Mouse (Mus musculus): Measurements from ENCODE around the gene Il1f6.
"Not testable (repeated sequence)": the region's sequence is repeated elsewhere in the genome, so short reads cannot be mapped to it uniquely, and the experiment has no call there.

Il1f6 gene

GRCm38 (mm10) chr2:24215118-24215517, at the start of gene Il1f6:
Il1f6 (plus strand) TSS chr2:24215418.
- DNase-seq (ENCODE audit: low read depth, low spot score): no peak

DNA sequence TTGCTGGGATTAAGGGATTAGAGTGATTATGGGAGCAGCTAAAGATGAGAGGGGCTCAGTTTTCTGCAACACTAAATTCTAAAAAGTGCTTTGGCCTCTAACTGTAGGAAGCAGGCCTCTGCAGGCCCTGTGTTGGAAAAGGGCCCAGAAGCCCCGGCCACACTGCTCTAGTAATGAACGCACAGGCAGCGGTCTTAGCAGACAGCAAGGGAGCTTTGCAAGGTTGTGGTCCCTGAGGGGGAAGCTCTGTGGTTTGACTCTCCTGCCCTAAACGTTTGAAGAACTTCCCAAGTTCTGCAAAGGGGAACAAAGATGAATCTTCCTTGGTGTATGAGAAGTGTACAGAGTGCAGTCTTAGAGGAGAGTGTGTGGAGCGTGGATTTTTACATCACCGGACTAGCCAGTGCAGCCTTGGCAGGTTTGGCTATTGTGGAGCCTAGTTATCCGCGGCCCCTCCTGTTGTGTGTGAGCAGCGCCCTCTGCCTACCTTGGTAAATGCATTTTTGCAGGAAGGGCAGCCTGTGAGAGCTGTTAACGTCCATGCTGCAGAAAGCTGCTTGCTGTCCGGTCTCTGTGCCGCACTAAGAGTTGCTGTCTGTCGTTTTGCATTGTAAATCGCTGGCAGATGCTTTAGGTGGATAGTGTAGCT, 33.4 kb upstream of the Il1f6 start:
- peak; percentile 66 for DNase-seq (ENCODE audit: low read depth, low spot score)

DNA sequence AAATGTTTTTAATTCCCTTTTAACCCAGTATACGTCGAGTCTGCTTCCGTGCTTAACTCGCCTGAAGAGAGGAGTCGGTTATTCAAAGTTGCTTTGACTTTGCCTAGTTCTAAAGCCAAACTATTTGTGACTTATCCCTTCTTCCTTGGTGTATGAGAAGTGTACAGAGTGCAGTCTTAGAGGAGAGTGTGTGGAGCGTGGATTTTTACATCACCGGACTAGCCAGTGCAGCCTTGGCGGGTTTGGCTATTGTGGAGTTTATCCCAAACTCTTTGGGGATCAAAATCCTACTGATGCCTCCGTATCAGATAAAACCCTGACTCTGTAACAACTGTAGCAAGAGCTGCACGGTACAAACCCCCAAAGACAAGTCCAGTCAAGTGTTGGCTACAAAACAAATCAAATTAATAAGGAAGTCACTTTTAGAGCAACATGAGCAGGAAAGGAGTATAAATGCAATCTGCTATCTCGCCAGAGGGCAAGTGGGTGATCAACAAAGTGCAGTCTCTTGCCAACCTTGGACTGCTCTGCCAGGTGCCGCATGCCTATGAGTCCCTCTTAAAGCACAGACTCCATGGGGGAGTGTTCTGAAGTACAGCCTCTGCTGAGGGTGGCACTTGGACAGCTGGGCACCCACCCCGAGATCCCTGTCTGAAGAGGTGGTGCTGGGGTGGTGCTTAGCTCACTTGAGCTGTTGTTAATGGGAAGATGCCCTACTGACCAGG, 32.6 kb upstream of the Il1f6 start:
- not testable (repeated sequence) for DNase-seq (ENCODE audit: low read depth, low spot score)

GRCm38 (mm10) chr2:24184092-24184491, 31.1 kb upstream of the Il1f6 start:
- DNase-seq (ENCODE audit: low read depth, low spot score): not testable (repeated sequence)

GRCm38 (mm10) chr2:24186176-24186575, 29.0 kb upstream of the Il1f6 start, which contains the start of gene Il1f9:
Il1f9 (plus strand) TSS chr2:24186476.
- no peak for DNase-seq (ENCODE audit: low read depth, low spot score)

- no peak for DNase-seq (ENCODE audit: low read depth, low spot score)
Observed at GRCm38 (mm10) chr2:24187585-24187984, 27.6 kb upstream of the Il1f6 start.

DNA sequence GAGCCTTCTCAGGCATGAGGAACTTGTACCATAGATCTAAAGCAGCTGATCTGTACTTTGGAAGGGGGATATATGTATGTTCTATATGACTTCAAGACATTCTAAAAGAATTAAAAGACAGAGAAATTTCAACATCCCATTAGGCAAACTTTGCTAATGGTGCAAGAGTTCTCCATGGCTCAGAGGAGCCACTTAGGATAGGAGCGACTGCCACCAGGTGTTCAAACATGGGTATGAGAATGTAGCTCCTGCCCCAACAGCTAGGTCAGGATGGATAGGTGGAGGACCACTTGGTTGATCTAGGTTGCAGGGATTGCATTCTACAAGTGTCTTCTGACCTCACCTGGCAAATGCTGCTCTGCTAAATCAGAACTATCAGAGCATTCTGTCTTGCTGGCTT, 27.0 kb upstream of the Il1f6 start:
- DNase-seq (ENCODE audit: low read depth, low spot score): peak; percentile 19

DNA sequence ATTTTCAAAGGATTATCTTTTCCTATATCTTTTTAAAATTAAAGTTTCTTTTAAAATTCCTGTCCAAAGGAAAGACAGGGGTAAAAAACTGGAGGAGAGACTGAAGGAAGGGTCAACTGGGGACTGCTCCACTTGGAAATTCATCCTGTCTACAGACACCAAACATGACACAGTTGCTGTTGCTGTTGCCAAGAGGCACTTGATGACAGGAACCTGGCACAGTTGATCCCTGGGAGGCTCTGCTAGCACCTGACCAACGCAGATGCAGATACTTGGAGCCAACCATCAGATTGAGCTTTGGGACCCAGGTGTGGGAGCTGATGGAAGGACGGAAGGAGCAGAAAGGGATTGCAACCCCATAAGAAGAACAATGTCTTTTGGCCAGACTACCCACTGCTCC, 12.0 kb downstream of the Il1f6 start:
- no peak for DNase-seq (ENCODE audit: low read depth, low spot score)

DNA sequence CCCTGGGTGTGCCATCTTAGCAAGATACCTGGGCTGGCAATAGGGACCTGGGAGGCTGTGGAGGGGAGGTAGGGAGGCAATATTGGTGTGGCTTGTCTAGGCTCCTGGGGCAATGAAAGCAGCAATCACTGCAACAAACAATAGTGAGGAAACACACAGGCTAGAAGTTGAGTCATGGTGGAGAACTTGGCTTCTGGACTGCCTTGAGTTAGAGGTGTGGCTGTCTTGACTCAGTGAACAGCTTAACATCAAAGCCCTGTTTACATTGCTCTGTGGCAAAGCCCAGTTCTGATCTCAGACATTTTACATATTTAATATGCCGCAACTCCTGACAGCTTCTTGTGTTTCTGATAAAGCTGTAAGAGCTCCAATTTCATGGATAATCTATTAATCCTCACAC, 52.3 kb downstream of the Il1f6 start:
- DNase-seq (ENCODE audit: low read depth, low spot score): no peak

DNA sequence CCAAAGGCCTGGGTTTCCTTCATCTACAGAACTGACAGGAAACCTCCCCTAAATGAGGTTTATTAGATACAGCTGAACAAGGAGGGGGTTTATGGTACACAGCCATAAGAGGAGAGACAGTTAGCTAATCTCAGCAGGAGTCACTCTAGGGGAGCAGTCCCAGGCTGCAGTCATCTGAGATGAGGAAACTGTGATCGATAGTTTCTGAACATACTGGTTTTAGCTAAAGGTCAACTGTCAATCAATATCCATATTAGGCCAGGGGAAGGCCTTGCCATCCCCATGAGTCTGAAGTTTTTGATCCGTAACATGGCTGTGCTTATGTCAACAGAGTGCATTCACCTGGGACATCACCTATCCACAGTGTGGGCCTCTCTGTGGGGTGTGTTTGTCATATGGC, 58.4 kb downstream of the Il1f6 start:
- DNase-seq (ENCODE audit: low read depth, low spot score): no peak

- DNase-seq (ENCODE audit: low read depth, low spot score): no peak
Observed at GRCm38 (mm10) chr2:24275146-24275545, 59.9 kb downstream of the Il1f6 start.
